Mouse (Mus musculus) cerebellum, adult 11-12 months (tissue): Measurements from ENCODE around the gene Fndc3b.

Source experiments
- DNase-seq: peaks from one replicate; pipeline ENCODE4 v3.0.0; 2022

Fndc3b gene

GRCm38 (mm10) chr3:27374396-27374795, 336.7 kb downstream of the Fndc3b start:
- no peak for DNase-seq

- no peak for DNase-seq
These were observed 339.1 kb downstream of the Fndc3b start for GRCm38 (mm10) chr3:27371725-27372650.

- no peak for DNase-seq
These were observed 339.9 kb downstream of the Fndc3b start, which contains the start of gene Ghsr for GRCm38 (mm10) chr3:27371276-27371621. Gene Ghsr (plus strand): TSS chr3:27371351.

- no peak for DNase-seq
These were observed 340.4 kb downstream of the Fndc3b start for GRCm38 (mm10) chr3:27370582-27371275.

- no peak for DNase-seq
These were observed 341.0 kb downstream of the Fndc3b start for GRCm38 (mm10) chr3:27370125-27370524.
